Mouse (Mus musculus) heart, postnatal 0 days (tissue): ENCODE data around the gene Il12rb1. TPM values are rescaled to one million over a fixed set of nuclear protein-coding genes. Genes with fewer than 3 reads are reported as not detected.

Experiments
- ATAC-seq: fragments of 200-750 bp; cut with Nextera tagmentation; 2 replicates; pipeline ENCODE4 v1.8.0; 2017; ENCODE audit warnings: low read depth, moderate number of reproducible peaks, moderate library complexity; ENCODE audit not compliant: insufficient read depth
- DNase-seq: peaks from one replicate; pipeline ENCODE4 v3.0.0-alpha.2; 2016; ENCODE audit warnings: low spot score
- H3K27ac ChIP-seq: fragments of 300-500 bp; sonication (generic); 2 replicates; pipeline ENCODE4 v1.5.1; 2014; ENCODE audit warnings: low read depth, mild to moderate bottlenecking
- H3K27me3 ChIP-seq: fragments of 300-500 bp; sonication (generic); 2 replicates; pipeline ENCODE4 v1.6.1; 2014; ENCODE audit warnings: low read length, mixed read lengths; ENCODE audit not compliant: control insufficient read depth, insufficient read depth
- H3K36me3 ChIP-seq: fragments of 300-500 bp; sonication (generic); replicated peaks from 2 replicates; pipeline ENCODE4 v1.6.1; 2014; ENCODE audit warnings: low read length, mixed read lengths; ENCODE audit not compliant: control insufficient read depth, insufficient read depth
- H3K4me1 ChIP-seq: fragments of 300-500 bp; sonication (generic); 2 replicates; pipeline ENCODE4 v1.6.1; 2014; ENCODE audit warnings: antibody characterized with exemption; ENCODE audit not compliant: control insufficient read depth, insufficient read depth
- H3K4me2 ChIP-seq: fragments of 300-500 bp; sonication (generic); 2 replicates; pipeline ENCODE4 v1.6.1; 2014; ENCODE audit warnings: low read depth, mild to moderate bottlenecking, low read length, moderate library complexity
- H3K4me3 ChIP-seq: fragments of 300-500 bp; sonication (generic); 2 replicates; pipeline ENCODE4 v1.5.1; 2014; ENCODE audit warnings: low read depth, low read length
- H3K9ac ChIP-seq: fragments of 300-500 bp; sonication (generic); replicated peaks from 2 replicates; pipeline ENCODE4 v1.6.1; 2014; ENCODE audit warnings: low read depth, low read length, mixed read lengths
- H3K9me3 ChIP-seq: fragments of 300-500 bp; sonication (generic); replicated peaks from 2 replicates; pipeline ENCODE4 v1.6.1; 2016; ENCODE audit warnings: low read length; ENCODE audit not compliant: control insufficient read depth
- CTCF ChIP-seq: IDR thresholded peaks from 2 replicates; pipeline ENCODE4 v1.5.1; 2016; ENCODE audit warnings: antibody characterized with exemption, control low read depth, low read depth
- EP300 ChIP-seq: IDR thresholded peaks from 2 replicates; pipeline ENCODE4 v1.6.1; 2016; ENCODE audit warnings: antibody characterized with exemption, low read depth
- WGBS: fragments of 180-500 bp; shearing (Covaris S2); extraction: QIAGEN DNeasy Blood & Tissue Kit; methylation state at CpG from one replicate; pipeline ENCODE4 v1.1.7; 2014; 5-methylcytosine and 5-hydroxymethylcytosine counted together
- polyA plus RNA-seq: library from polyadenylated mRNA; unstranded; fragments of >200 nt; fragmentation: Nextera tagmentation; extraction: Ambion mirVana; gene quantifications from 2 replicates; pipeline ENCODE4 v1.2.1, GENCODE M21; 2015
- total RNA-seq: library from RNA; depleted of rRNA; stranded (reverse); fragments of >200 nt; gene quantifications from 2 replicates; pipeline ENCODE4 v1.2.3, GENCODE M21; 2014; ENCODE audit warnings: low replicate concordance

Il12rb1 gene
- total and polyA plus RNA-seq, 2 experiments from 2014 or later, result not detected

DNA sequence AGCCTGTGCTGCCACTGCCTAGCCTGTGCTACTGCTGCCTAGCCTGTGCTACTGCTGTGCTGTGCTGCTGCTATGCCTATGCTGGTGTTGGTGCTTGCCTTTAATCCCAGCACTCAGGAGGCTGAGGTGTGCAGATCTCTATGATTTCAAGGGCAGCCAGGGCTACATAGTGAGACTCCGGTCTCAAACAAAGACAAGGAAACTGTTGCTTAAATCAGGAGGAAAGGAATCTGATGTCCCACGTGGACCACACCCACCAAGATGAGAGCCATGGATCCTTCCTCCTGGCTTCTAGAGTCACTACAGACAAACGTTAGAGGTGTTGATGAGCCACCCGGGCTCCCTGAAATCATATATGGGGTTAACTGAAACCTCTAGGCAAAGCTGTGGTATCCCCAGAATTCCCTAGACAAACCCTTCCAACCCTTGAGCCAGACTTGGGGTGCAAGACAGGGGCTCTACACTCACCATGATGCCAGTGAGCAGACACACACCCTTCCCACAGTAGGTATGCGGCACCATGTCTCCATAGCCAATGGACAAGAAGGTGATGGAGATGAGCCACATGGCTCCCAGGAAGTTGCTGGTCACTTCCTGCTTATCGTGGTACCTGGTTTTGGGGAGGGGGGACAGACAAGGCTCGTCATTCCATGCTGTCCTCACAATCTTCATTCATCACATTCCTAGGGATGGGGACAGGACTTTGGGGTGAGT lies 42.0 kb downstream of the Il12rb1 start:
- Histone ChIP-seq H3K27me3 (no peaks in the 10 kb centered on the region), H3K9me3 (no peaks in the 10 kb centered on the region), H3K4me3 (no peak overlapping the region), H3K4me2 (no peak overlapping the region), H3K9ac (no peak overlapping the region), H3K4me1 (no peaks in the 10 kb centered on the region), H3K36me3 (no peaks in the 10 kb centered on the region), H3K27ac (no peak overlapping the region)
- TF ChIP-seq EP300 (no peak), CTCF (no peak)
- DNase-seq (no peak), ATAC-seq (no peak)
- WGBS, result 58% methylated on average over 7 of the region's 7 CpGs

GRCm38 (mm10) chr8:70850947-70851346 lies 42.7 kb downstream of the Il12rb1 start:
- TF ChIP-seq EP300 (no peak), CTCF (no peak)
- Histone ChIP-seq H3K27me3 (no peaks in the 10 kb centered on the region), H3K4me2 (no peak overlapping the region), H3K9me3 (no peaks in the 10 kb centered on the region), H3K4me1 (no peaks in the 10 kb centered on the region), H3K27ac (no peak overlapping the region), H3K9ac (no peak overlapping the region), H3K36me3 (no peaks in the 10 kb centered on the region), H3K4me3 (no peak overlapping the region)
- DNase-seq, result no peak
- WGBS, result 70% methylated on average over 4 of the region's 4 CpGs
- ATAC-seq, result no peak

- H3K4me3 ChIP-seq, result no peak overlapping the region
- H3K9me3 ChIP-seq, result no peaks in the 10 kb centered on the region
- H3K9ac ChIP-seq, result no peak overlapping the region
- DNase-seq (no peak), ATAC-seq (no peak)
- H3K4me1 ChIP-seq, result no peaks in the 10 kb centered on the region
- no peak overlapping the region for H3K4me2 ChIP-seq
- H3K36me3 ChIP-seq, result no peaks in the 10 kb centered on the region
- 54% methylated on average over 6 of the region's 6 CpGs for WGBS
- H3K27ac ChIP-seq, result no peak overlapping the region
- no peaks in the 10 kb centered on the region for H3K27me3 ChIP-seq
- TF ChIP-seq EP300, result no peak
- no peak for TF ChIP-seq CTCF
Measured at GRCm38 (mm10) chr8:70851837-70852236, 43.6 kb downstream of the Il12rb1 start.

DNA sequence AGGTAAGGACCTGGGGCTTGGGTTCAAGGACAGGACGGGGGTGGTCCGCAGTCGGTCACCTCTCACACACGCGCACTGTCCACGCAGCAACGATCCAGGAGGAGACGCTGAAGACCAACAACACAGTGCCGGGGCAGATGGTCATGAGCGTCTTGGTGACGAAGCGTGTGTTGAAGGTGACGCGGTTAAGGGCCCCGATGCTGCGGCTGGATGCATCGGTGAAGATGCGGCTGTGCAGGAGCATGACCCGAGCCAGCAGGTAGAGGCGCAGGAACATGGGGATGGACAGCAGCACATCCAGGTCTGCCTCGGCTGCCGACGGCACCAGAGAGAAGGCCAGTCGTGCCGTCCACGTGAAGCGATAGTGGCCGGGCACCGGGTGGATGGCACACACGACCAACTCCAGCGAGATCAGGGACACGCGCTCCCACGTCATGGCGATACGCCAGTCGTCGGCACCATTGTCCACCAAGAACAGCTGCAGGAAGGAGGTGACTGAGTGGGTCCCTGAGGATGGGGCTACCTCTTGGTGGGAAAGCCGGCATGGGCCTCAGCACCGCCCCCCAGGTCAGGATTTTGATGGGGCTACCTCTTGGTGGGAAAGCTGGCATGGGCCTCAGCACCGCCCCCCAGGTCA lies 44.5 kb downstream of the Il12rb1 start:
- TF ChIP-seq CTCF, result no peak
- no peak for TF ChIP-seq EP300

DNA sequence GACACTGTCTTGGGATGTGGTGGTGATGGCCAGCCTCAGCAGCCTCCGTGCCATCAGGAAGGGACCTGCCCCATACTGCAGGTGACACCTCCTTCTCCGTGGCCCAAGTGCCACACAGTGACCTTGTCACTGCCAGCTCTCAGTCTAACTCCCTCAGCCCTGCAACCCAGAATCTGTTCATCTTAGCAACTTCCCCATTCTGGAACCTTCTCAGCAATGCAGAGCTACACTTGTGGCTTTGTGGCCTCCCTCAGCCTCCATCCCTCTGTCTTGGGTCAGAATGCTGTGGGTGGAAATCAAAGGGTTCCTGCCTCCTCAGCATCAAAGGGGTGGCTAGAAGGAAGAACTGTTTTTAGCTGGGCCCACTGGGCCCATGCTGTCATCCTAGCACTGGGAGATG lies 45.6 kb downstream of the Il12rb1 start:
- Histone ChIP-seq H3K4me3 (no peak overlapping the region), H3K9ac (no peak overlapping the region), H3K27me3 (no peaks in the 10 kb centered on the region), H3K9me3 (no peaks in the 10 kb centered on the region), H3K4me2 (no peak overlapping the region), H3K27ac (no peak overlapping the region), H3K36me3 (no peaks in the 10 kb centered on the region), H3K4me1 (no peaks in the 10 kb centered on the region)
- ATAC-seq (no peak), DNase-seq (no peak)
- WGBS, result 68% methylated on average over 2 of the region's 2 CpGs
- TF ChIP-seq EP300, result no peak
- TF ChIP-seq CTCF, result no peak

More for the DNA sequence above, 44.5 kb downstream of the Il12rb1 start:
- no peak overlapping the region for H3K4me3 ChIP-seq
- 81% methylated on average over 41 of the region's 41 CpGs for WGBS
- DNase-seq (no peak), ATAC-seq (no peak)
- H3K27ac ChIP-seq, result no peak overlapping the region
- no peaks in the 10 kb centered on the region for H3K27me3 ChIP-seq
- H3K4me1 ChIP-seq, result no peaks in the 10 kb centered on the region
- H3K36me3 ChIP-seq, result no peaks in the 10 kb centered on the region
- no peak overlapping the region for H3K4me2 ChIP-seq
- H3K9me3 ChIP-seq, result no peaks in the 10 kb centered on the region
- H3K9ac ChIP-seq, result no peak overlapping the region

GRCm38 (mm10) chr8:70856028-70856427 lies 47.8 kb downstream of the Il12rb1 start:
- H3K4me2 ChIP-seq, result no peak overlapping the region
- ATAC-seq, result no peak
- H3K9ac ChIP-seq, result no peak overlapping the region
- H3K27ac ChIP-seq, result no peak overlapping the region
- H3K4me1 ChIP-seq, result no peaks in the 10 kb centered on the region
- no peaks in the 10 kb centered on the region for H3K36me3 ChIP-seq
- H3K27me3 ChIP-seq, result no peaks in the 10 kb centered on the region
- TF ChIP-seq EP300 (no peak), CTCF (no peak)
- 68% methylated on average over 5 of the region's 5 CpGs for WGBS
- H3K4me3 ChIP-seq, result no peak overlapping the region
- no peak for DNase-seq
- no peaks in the 10 kb centered on the region for H3K9me3 ChIP-seq
